Mouse (Mus musculus): ENCODE results near the gene Git1. TPM values are rescaled to one million over a fixed set of nuclear protein-coding genes. Genes with fewer than 3 reads are reported as not detected.
A peak's percentile ranks its signal among the peaks of the same experiment; 100 is the strongest.

Git1 gene
- 71.0 and 104 TPM in 2 replicates for polyA plus RNA-seq (2012; rRNA removed)

GRCm38 (mm10) chr11:77493512-77494343 is at the start of gene Git1:
Gene Git1 (plus strand): TSS chr11:77493562.
- TF ChIP-seq CTCF (IDR thresholded peaks at IDR 0.05; ENCODE audit: borderline replicate concordance, extremely low read depth, insufficient read depth, insufficient read length) (no peak), POLR2A (IDR thresholded peaks at IDR 0.05; ENCODE audit: borderline replicate concordance, extremely low read depth, insufficient read depth, insufficient read length, poor library complexity, severe bottlenecking) (no peak)
- peak; percentile 60 for DNase-seq (ENCODE audit: low read depth)

DNA sequence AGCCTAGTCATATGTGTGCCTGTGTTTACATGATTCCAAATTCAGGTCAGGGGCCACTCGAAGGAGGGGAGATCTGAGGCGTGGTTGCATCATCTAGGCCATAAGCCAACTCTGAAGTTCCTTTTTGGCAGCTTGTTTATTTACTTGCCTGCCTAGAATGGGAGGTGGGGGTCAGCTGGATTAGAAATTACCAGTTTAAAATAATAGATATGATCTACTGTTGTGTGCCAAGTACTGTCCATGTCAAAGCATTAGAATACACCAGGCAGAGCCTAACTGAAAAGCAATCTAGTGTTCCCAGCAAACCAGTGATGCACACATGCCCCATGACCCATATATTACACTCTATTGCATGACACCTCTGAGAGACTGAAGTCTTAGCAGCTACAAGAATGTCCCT is 48.4 kb upstream of the Git1 start:
- DNase-seq (ENCODE audit: low read depth), result no peak
- TF ChIP-seq CTCF (IDR thresholded peaks at IDR 0.05; ENCODE audit: borderline replicate concordance, extremely low read depth, insufficient read depth, insufficient read length) (no peak), POLR2A (IDR thresholded peaks at IDR 0.05; ENCODE audit: borderline replicate concordance, extremely low read depth, insufficient read depth, insufficient read length, poor library complexity, severe bottlenecking) (no peak)

DNA sequence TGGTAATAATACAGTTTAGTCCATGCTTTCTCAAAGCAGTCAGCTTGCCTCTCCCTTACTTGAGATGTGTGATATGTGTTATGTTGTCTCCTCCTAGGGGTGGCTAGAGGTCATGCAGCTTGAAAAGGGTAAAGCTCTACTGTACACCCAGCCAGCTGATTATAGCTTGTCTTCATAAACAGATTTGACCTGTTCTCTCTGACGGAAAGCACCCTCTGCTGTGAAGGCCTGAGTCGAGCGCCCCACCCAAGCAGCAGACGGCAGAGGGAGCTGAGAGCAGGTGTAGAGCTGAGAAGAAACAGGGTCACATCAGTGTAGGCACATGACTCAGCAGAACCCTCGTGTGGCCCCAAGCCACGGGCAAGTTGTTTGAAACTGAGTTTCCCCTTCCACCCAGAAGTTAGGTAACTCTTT is 46.7 kb upstream of the Git1 start:
- DNase-seq (ENCODE audit: low read depth), result peak; percentile 70
- TF ChIP-seq CTCF (IDR thresholded peaks at IDR 0.05; ENCODE audit: borderline replicate concordance, extremely low read depth, insufficient read depth, insufficient read length) (peak; percentile 64; the same call in 1 of the 2 replicates), POLR2A (IDR thresholded peaks at IDR 0.05; ENCODE audit: borderline replicate concordance, extremely low read depth, insufficient read depth, insufficient read length, poor library complexity, severe bottlenecking) (no peak)

DNA sequence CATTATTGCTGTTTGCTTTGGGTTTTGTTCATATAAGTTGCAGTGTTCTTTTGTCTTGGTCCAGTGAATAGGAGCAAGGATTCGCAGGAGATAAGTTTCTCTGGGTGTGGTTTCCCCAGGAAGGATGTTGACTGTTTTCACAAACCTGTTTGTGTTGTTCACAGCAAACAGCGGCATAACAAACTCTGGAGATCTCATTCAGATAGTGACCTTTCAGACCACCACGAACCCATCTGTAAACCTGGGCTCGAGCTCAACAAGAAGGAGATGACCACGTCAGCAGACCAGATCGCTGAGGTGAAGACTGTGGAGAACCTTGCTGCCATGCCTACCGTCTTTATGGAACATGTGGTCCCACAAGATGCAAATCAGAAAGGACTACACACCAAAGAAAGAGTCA is 44.1 kb upstream of the Git1 start:
- DNase-seq (ENCODE audit: low read depth), result no peak
- TF ChIP-seq POLR2A (IDR thresholded peaks at IDR 0.05; ENCODE audit: borderline replicate concordance, extremely low read depth, insufficient read depth, insufficient read length, poor library complexity, severe bottlenecking) (no peak), CTCF (IDR thresholded peaks at IDR 0.05; ENCODE audit: borderline replicate concordance, extremely low read depth, insufficient read depth, insufficient read length) (no peak)

- no peak for DNase-seq (ENCODE audit: low read depth)
- TF ChIP-seq CTCF (IDR thresholded peaks at IDR 0.05; ENCODE audit: borderline replicate concordance, extremely low read depth, insufficient read depth, insufficient read length), result no peak
- TF ChIP-seq POLR2A (IDR thresholded peaks at IDR 0.05; ENCODE audit: borderline replicate concordance, extremely low read depth, insufficient read depth, insufficient read length, poor library complexity, severe bottlenecking), result no peak
Observed at GRCm38 (mm10) chr11:77451670-77452069, 41.7 kb upstream of the Git1 start.

DNA sequence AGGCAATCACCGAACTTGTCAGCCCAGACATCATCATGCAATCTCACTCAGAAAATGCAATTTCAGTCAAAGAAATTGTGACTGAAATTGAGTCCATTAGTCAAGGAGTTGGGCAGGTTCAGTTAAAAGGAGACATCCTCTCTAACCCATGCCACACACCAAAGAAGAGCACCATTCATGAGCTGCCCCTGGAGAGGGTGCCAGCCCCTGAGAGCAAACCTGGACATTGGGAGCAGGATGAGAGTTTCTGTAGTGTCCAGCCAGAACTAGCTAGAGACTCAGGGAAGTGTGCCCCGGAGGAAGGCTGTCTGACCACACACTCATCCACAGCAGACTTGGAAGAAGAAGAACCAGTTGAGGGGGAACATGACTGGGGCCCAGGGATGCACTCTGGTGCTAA is 40.0 kb upstream of the Git1 start:
- TF ChIP-seq CTCF (IDR thresholded peaks at IDR 0.05; ENCODE audit: borderline replicate concordance, extremely low read depth, insufficient read depth, insufficient read length) (no peak), POLR2A (IDR thresholded peaks at IDR 0.05; ENCODE audit: borderline replicate concordance, extremely low read depth, insufficient read depth, insufficient read length, poor library complexity, severe bottlenecking) (no peak)
- DNase-seq (ENCODE audit: low read depth), result no peak

GRCm38 (mm10) chr11:77455770-77456510 is 37.4 kb upstream of the Git1 start:
- TF ChIP-seq POLR2A (IDR thresholded peaks at IDR 0.05; ENCODE audit: borderline replicate concordance, extremely low read depth, insufficient read depth, insufficient read length, poor library complexity, severe bottlenecking) (no peak), CTCF (IDR thresholded peaks at IDR 0.05; ENCODE audit: borderline replicate concordance, extremely low read depth, insufficient read depth, insufficient read length) (no peak)
- DNase-seq (ENCODE audit: low read depth), result no peak

DNA sequence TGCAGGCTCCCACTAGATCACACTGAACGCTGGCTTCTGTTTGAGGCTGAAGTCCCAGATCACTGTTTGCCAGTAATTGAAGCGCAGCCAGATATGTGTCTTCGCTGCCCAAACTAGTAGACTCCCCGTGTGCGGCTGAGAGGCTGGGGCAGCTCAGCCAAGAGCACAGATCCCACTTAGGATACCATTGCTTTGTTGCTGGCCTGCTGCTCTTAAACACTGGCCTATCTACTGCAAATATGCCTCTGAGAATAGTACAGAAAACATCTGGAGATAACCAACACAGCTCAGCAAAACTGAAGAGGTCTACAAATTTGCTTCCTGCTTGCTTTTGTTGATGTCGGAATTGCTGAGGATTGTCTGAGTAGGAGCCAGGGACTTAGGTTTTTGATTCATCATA is 36.5 kb upstream of the Git1 start:
- peak; percentile 57 for DNase-seq (ENCODE audit: low read depth)

DNA sequence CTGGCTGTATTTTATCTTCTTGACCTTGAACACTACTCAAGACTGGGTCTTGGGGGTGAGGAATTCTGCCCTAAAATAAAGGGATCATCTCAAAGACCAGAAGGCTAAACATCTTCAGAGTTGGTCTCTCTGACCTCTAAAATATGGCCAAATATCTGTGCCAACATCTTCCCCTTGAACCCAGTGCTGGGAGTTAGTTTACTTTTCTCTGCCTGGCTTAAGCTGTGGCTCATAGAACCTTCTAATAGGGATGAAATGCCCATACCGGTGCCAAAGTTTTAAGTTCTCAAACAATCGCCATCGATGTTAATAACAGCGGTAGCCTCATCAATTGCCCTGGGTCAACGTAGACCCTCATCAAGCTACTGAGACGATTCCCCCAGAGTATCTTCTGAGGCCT is 31.5 kb upstream of the Git1 start:
- TF ChIP-seq CTCF (IDR thresholded peaks at IDR 0.05; ENCODE audit: borderline replicate concordance, extremely low read depth, insufficient read depth, insufficient read length) (no peak), POLR2A (IDR thresholded peaks at IDR 0.05; ENCODE audit: borderline replicate concordance, extremely low read depth, insufficient read depth, insufficient read length, poor library complexity, severe bottlenecking) (no peak)
- DNase-seq (ENCODE audit: low read depth), result no peak

More for the DNA sequence above, 36.5 kb upstream of the Git1 start:
- TF ChIP-seq CTCF (IDR thresholded peaks at IDR 0.05; ENCODE audit: borderline replicate concordance, extremely low read depth, insufficient read depth, insufficient read length), result no peak
- no peak for TF ChIP-seq POLR2A (IDR thresholded peaks at IDR 0.05; ENCODE audit: borderline replicate concordance, extremely low read depth, insufficient read depth, insufficient read length, poor library complexity, severe bottlenecking)

- peak; percentile 45 for DNase-seq (ENCODE audit: low read depth)
- TF ChIP-seq CTCF (IDR thresholded peaks at IDR 0.05; ENCODE audit: borderline replicate concordance, extremely low read depth, insufficient read depth, insufficient read length), result no peak
- no peak for TF ChIP-seq POLR2A (IDR thresholded peaks at IDR 0.05; ENCODE audit: borderline replicate concordance, extremely low read depth, insufficient read depth, insufficient read length, poor library complexity, severe bottlenecking)
Observed at GRCm38 (mm10) chr11:77462283-77463100, 30.9 kb upstream of the Git1 start, which contains the start of gene Coro6. Gene Coro6 (plus strand): TSS chr11:77462411.

GRCm38 (mm10) chr11:77463101-77463445 is 30.3 kb upstream of the Git1 start:
- TF ChIP-seq POLR2A (IDR thresholded peaks at IDR 0.05; ENCODE audit: borderline replicate concordance, extremely low read depth, insufficient read depth, insufficient read length, poor library complexity, severe bottlenecking) (no peak), CTCF (IDR thresholded peaks at IDR 0.05; ENCODE audit: borderline replicate concordance, extremely low read depth, insufficient read depth, insufficient read length) (no peak)
- no peak for DNase-seq (ENCODE audit: low read depth)
